Mouse (Mus musculus): Measurements from ENCODE around the gene Fiz1.
A peak's percentile ranks its signal among the peaks of the same experiment; 100 is the strongest.

Fiz1 gene

GRCm38 (mm10) chr7:4996934-4997333 is 17.6 kb downstream of the Fiz1 start:
- no peak for DNase-seq

- DNase-seq = peak; percentile 96
Observed at GRCm38 (mm10) chr7:4996003-4996895, 18.2 kb downstream of the Fiz1 start, which contains the start of gene Zfp579. TSS of gene Zfp579 (minus strand) at chr7:4996158.

- no peak for DNase-seq
Observed at GRCm38 (mm10) chr7:4995268-4996002, 19.1 kb downstream of the Fiz1 start.

- DNase-seq = no peak
Observed at GRCm38 (mm10) chr7:4993999-4994788, 20.3 kb downstream of the Fiz1 start.

GRCm38 (mm10) chr7:4993347-4993998 is 21.0 kb downstream of the Fiz1 start:
- no peak for DNase-seq

- DNase-seq = no peak
Observed at GRCm38 (mm10) chr7:4988250-4988649, 26.2 kb downstream of the Fiz1 start.

GRCm38 (mm10) chr7:4976832-4977231 is 37.7 kb downstream of the Fiz1 start:
- DNase-seq = no peak

GRCm38 (mm10) chr7:4975455-4975854 is 39.0 kb downstream of the Fiz1 start:
- no peak for DNase-seq

GRCm38 (mm10) chr7:4972321-4973047 is 42.0 kb downstream of the Fiz1 start:
- DNase-seq = peak; percentile 40

GRCm38 (mm10) chr7:4971710-4972109 is 42.8 kb downstream of the Fiz1 start:
- DNase-seq = no peak

GRCm38 (mm10) chr7:4971068-4971467 is 43.4 kb downstream of the Fiz1 start, which contains the start of gene Sbk3:
TSS of gene Sbk3 (minus strand) at chr7:4971168.
- DNase-seq = no peak

- DNase-seq = no peak
Observed at GRCm38 (mm10) chr7:4964988-4965387, 49.5 kb downstream of the Fiz1 start.

- peak; percentile 90 for DNase-seq
Observed at GRCm38 (mm10) chr7:4964272-4964671, 50.2 kb downstream of the Fiz1 start, which contains the start of gene Sbk2. TSS of gene Sbk2 (minus strand) at chr7:4964406.

- DNase-seq = no peak
Observed at GRCm38 (mm10) chr7:4963527-4963926, 51.0 kb downstream of the Fiz1 start.

- DNase-seq = no peak
Observed at GRCm38 (mm10) chr7:4957361-4957760, 57.1 kb downstream of the Fiz1 start.

All from kidney, postnatal 10 days (tissue).